Mouse (Mus musculus) spleen, adult 2 months (tissue): ENCODE measurements around the gene Taar5. TPM values are rescaled to one million over a fixed set of nuclear protein-coding genes. Genes with fewer than 3 reads are reported as not detected.

Source experiments
- DNase-seq, 2 experiments: peaks; one replicate each; pipeline versions ENCODE4 v3.0.0 to v3.0.0-alpha.2; 2012 to 2021; ENCODE audit warnings: low spot score in 2 of 2, low read depth in 1 of 2
- H3K27ac ChIP-seq: fragments of 200-500 bp; 2 replicates; pipeline ENCODE4 v1.5.1; 2012; ENCODE audit warnings: low read length, inconsistent platforms; ENCODE audit not compliant: insufficient read depth
- H3K27me3 ChIP-seq: fragments of 200-500 bp; 2 replicates; pipeline ENCODE4 v1.6.1; 2012; ENCODE audit warnings: mild to moderate bottlenecking, moderate library complexity, low read length, inconsistent platforms; ENCODE audit not compliant: control insufficient read depth, insufficient read depth
- H3K36me3 ChIP-seq: fragments of 200-500 bp; 2 replicates; pipeline ENCODE4 v1.6.1; 2012; ENCODE audit warnings: mild to moderate bottlenecking, low read length, inconsistent platforms; ENCODE audit not compliant: control insufficient read depth, insufficient read depth
- H3K4me1 ChIP-seq: fragments of 200-500 bp; 2 replicates; pipeline ENCODE4 v1.6.1; 2011; ENCODE audit warnings: inconsistent platforms; ENCODE audit not compliant: control insufficient read depth, insufficient read depth, insufficient read length
- H3K4me3 ChIP-seq: fragments of 200-500 bp; 2 replicates; pipeline ENCODE4 v1.5.1; 2011; ENCODE audit warnings: mild to moderate bottlenecking, inconsistent platforms; ENCODE audit not compliant: insufficient read depth, insufficient read length; ENCODE audit errors: extremely low read depth
- CTCF ChIP-seq: fragments of 200-500 bp; IDR thresholded peaks from 2 replicates; pipeline ENCODE4 v1.5.1; 2011; ENCODE audit warnings: mild to moderate bottlenecking, inconsistent platforms; ENCODE audit not compliant: insufficient read depth, insufficient read length, insufficient replicate concordance; ENCODE audit errors: extremely low read depth
- POLR2A ChIP-seq: fragments of 200-500 bp; IDR thresholded peaks from 2 replicates; pipeline ENCODE4 v1.6.1; 2011; ENCODE audit warnings: low read depth, low read length, inconsistent platforms
- WGBS: fragments of 180-500 bp; shearing (Covaris S2); methylation state at CpG from one replicate; pipeline ENCODE4 v1.1.7; 2018; 5-methylcytosine and 5-hydroxymethylcytosine counted together
- polyA plus RNA-seq: library from polyadenylated mRNA; depleted of rRNA; stranded (reverse); fragments of >200 nt; gene quantifications from 2 replicates; pipeline ENCODE4 v1.2.3, GENCODE M21; 2012

The Taar5 gene
- polyA plus RNA-seq, 1 experiment = not detected

- Histone ChIP-seq H3K27me3 (no peaks in the 10 kb centered on the region), H3K4me3 (no peak overlapping the region), H3K36me3 (no peaks in the 10 kb centered on the region), H3K27ac (no peak overlapping the region), H3K4me1 (no peaks in the 10 kb centered on the region; the same call in 1 of the 2 replicates)
- WGBS = 87% methylated on average over 4 of the region's 4 CpGs
- no peak for DNase-seq
- no peak for TF ChIP-seq POLR2A
- no peak for TF ChIP-seq CTCF
Measured at GRCm38 (mm10) chr10:23977958-23978357, 7.5 kb downstream of the Taar5 start.

DNA sequence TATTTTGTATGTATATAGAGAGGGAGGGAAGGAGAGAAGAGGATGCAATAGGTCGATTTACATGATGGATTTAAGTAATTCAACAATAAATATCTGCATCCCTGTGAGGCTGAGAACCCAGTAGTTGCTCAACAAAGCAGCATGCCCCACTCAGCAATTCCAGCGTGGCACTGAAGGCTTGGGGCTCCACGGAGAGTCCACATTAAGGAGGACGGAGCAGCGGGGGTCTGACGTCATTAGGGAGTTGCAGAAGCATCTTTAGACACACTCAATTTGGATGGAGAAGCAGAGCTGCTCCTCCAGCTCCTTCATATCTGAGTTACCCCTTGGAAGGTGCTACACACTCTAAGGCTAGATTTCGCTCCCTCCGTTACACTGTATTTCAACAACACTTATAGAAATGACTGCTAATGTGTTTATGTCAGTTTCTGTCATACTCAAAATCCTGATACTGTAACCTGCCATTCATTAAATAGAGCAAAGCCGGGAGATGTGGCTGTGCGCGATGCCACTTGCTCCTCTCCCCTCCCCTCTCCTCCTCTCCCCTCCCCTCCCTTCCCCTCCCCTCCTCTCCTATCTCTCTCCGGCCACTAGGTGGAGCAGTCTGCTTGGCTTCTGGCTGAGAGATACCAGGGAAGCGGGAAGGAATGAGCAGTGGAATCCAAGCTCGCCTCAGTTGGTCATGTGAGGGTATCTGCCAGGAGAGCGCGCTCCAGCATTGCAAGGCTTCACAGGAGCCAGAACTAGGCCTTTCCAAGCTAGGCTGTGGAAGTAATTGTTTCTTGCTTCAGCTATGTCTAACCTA, 8.6 kb downstream of the Taar5 start:
- DNase-seq = peak in 1 of 2 experiments; percentile 16
- H3K27ac ChIP-seq = no peak overlapping the region
- H3K4me1 ChIP-seq = no peaks in the 10 kb centered on the region; the same call in 1 of the 2 replicates
- no peak overlapping the region for H3K4me3 ChIP-seq
- H3K36me3 ChIP-seq = no peaks in the 10 kb centered on the region
- WGBS = 49% methylated on average over 16 of the region's 16 CpGs
- TF ChIP-seq CTCF = peak; percentile 31; the same call in 1 of the 2 replicates
- TF ChIP-seq POLR2A = no peak
- no peaks in the 10 kb centered on the region for H3K27me3 ChIP-seq

GRCm38 (mm10) chr10:23985546-23985945, 15.0 kb downstream of the Taar5 start, which contains the start of gene Taar6:
TSS of gene Taar6 (minus strand) at chr10:23985646.
- 87% methylated on average over 8 of the region's 8 CpGs for WGBS
- Histone ChIP-seq H3K27ac (no peak within 1 kb of the TSS), H3K27me3 (no peaks in the 10 kb centered on the region), H3K4me3 (no peak within 1 kb of the TSS), H3K36me3 (no peaks in the 10 kb centered on the region), H3K4me1 (no peaks in the 10 kb centered on the region)
- no peak for TF ChIP-seq POLR2A
- TF ChIP-seq CTCF = no peak
- no peak for DNase-seq

GRCm38 (mm10) chr10:23986419-23986818, 15.9 kb downstream of the Taar5 start:
- Histone ChIP-seq H3K27ac (no peak overlapping the region), H3K4me3 (no peak overlapping the region), H3K4me1 (no peaks in the 10 kb centered on the region), H3K27me3 (no peaks in the 10 kb centered on the region), H3K36me3 (no peaks in the 10 kb centered on the region)
- WGBS = 32% methylated on average over 5 of the region's 5 CpGs
- TF ChIP-seq CTCF (no peak), POLR2A (no peak)
- no peak for DNase-seq

GRCm38 (mm10) chr10:23993381-23993780, 22.9 kb downstream of the Taar5 start, which contains the start of gene Taar7a:
TSS of gene Taar7a (minus strand) at chr10:23993481.
- H3K4me1 ChIP-seq = no peaks in the 10 kb centered on the region
- H3K27me3 ChIP-seq = no peaks in the 10 kb centered on the region
- H3K36me3 ChIP-seq = no peaks in the 10 kb centered on the region
- H3K27ac ChIP-seq = no peak within 1 kb of the TSS
- DNase-seq = no peak
- 84% methylated on average over 3 of the region's 3 CpGs for WGBS
- no peak for TF ChIP-seq CTCF
- TF ChIP-seq POLR2A = no peak
- no peak within 1 kb of the TSS for H3K4me3 ChIP-seq

DNA sequence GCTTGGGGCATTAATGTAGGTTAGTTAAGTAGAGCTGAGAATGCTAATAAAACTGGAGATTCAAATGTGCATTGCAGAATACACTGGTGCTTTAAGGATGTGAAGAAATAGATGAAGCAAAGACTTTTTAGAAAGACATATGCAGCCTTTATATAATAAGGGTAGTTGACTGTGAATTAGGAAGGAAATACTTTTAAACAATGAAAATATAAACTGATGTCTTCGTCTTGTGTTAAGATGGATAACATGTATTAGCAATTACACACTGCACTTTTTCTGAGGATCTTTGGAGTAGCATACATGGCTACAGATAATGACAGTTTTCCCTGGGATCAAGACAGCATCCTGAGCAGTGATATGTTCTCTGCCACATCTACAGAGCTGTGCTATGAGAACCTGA, 29.1 kb downstream of the Taar5 start, which contains the start of gene Taar7b:
TSS of gene Taar7b (plus strand) at position 301 of the 400 bp plus-strand sequence.
- WGBS = 82% methylated on average over 1 of the region's 1 CpGs
- no peak for DNase-seq
- no peak within 1 kb of the TSS for H3K27ac ChIP-seq

GRCm38 (mm10) chr10:24006442-24006841, 35.9 kb downstream of the Taar5 start:
- H3K36me3 ChIP-seq = no peaks in the 10 kb centered on the region
- TF ChIP-seq CTCF = no peak
- no peak for TF ChIP-seq POLR2A
- H3K4me1 ChIP-seq = no peaks in the 10 kb centered on the region
- H3K4me3 ChIP-seq = no peak overlapping the region
- 82% methylated on average over 1 of the region's 1 CpGs for WGBS
- H3K27ac ChIP-seq = no peak overlapping the region
- no peak for DNase-seq
- H3K27me3 ChIP-seq = no peaks in the 10 kb centered on the region

More for the DNA sequence above, 29.1 kb downstream of the Taar5 start, which contains the start of gene Taar7b:
- Histone ChIP-seq H3K27me3 (no peaks in the 10 kb centered on the region), H3K36me3 (no peaks in the 10 kb centered on the region), H3K4me1 (no peaks in the 10 kb centered on the region), H3K4me3 (no peak within 1 kb of the TSS)
- TF ChIP-seq POLR2A (no peak), CTCF (no peak)
